Mouse (Mus musculus): ENCODE data around the gene Cdc42bpg. TPM values are rescaled to one million over a fixed set of nuclear protein-coding genes. Genes with fewer than 3 reads are reported as not detected.
"Not testable (repeated sequence)": the region's sequence is repeated elsewhere in the genome, so short reads cannot be mapped to it uniquely, and the experiment has no call there.

Gene Cdc42bpg
- total RNA-seq, 2 experiments from 2014 or later: 6.0 to 6.4 TPM

GRCm38 (mm10) chr19:6279481-6280144 is 26.6 kb upstream of the Cdc42bpg start:
- Histone ChIP-seq H3K27ac (peak overlapping the region; percentile 97), H3K4me3 (peak overlapping the region; percentile 98)
- DNase-seq: no peak
- no peak for TF ChIP-seq CTCF (IDR thresholded peaks at IDR 0.05)
- intact Hi-C loops (cut with DNase I): no loop called here

DNA sequence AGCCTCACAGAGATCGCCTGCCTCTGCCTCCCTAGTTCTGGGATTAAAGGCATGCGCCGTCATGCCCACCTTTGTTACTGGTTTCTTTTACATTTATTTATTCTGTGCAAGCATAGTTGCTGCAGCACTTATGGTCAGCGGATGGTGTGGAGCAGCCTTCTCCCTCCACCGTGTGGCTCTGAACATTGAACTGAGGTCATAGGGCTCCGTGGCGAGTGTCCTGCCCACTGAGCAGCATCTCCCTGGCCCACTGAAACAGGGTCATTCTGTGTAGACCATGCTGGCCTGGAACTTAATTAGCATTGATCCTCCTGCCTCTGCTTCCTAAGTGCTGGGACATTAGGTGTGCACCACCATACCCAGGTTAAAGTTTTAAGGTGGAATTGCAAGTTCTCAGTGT is 25.7 kb upstream of the Cdc42bpg start:
- H3K27ac ChIP-seq: peak overlapping the region; percentile 97
- TF ChIP-seq CTCF (IDR thresholded peaks at IDR 0.05): no peak
- peak overlapping the region; percentile 98 for H3K4me3 ChIP-seq
- intact Hi-C loops (cut with DNase I): no loop called here
- no peak for DNase-seq

DNA sequence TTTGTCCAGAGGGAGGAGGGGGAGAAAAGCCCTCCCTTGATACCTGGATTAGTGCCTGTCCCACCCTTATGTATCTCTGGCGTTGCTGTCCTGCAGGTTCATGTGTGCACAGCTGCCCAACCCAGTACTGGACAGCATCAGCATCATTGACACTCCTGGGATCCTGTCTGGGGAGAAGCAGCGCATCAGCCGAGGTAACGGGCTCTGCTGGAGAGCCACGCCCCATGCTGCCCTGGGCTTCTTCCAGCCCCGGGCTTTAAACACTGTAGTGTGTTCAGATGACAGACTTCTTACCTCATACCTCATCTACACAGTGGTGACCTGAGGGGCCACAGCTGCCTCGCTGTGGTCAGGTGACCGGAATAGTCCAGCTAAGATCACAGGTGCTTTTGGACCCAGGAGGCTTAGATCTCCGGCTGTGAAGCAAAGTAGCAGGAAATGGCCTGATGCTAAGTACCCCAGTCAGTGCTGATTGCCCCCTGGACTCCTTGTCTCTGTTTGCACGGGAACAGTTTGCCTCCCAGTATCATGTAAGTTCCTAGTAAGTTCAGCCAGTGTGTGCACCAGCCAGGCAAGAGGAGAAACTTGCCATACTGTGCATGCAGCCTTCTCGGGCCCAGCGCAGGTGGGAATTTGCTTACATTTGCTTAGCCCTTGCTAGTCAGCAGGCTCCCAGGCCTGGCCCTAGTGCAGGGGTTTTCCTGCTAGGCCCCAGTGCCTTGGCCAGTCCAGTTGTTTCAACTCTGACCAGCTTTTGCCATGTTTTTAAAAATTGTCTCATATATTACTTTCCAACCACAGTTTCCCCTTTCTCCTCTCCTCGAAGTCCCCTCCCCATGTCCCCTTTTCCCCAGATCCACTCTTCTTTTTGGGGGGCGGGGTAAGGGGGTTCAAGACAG is 24.9 kb upstream of the Cdc42bpg start:
- DNase-seq: no peak
- TF ChIP-seq CTCF (IDR thresholded peaks at IDR 0.05): no peak
- intact Hi-C loops (cut with DNase I): no loop called here
- peak overlapping the region; percentile 97 for H3K27ac ChIP-seq
- H3K4me3 ChIP-seq: peak overlapping the region; percentile 98

GRCm38 (mm10) chr19:6283001-6283400 is 23.3 kb upstream of the Cdc42bpg start:
- Histone ChIP-seq H3K27ac (peak overlapping the region; percentile 88), H3K4me3 (no peak overlapping the region; the same call in none of the 2 replicates)
- intact Hi-C loops (cut with DNase I): no loop called here
- no peak for TF ChIP-seq CTCF (IDR thresholded peaks at IDR 0.05)
- DNase-seq: no peak

GRCm38 (mm10) chr19:6284502-6284901 is 21.8 kb upstream of the Cdc42bpg start:
- no peak for DNase-seq
- Histone ChIP-seq H3K4me3 (peak overlapping the region; percentile 55), H3K27ac (peak overlapping the region; percentile 88)
- no peak for TF ChIP-seq CTCF (IDR thresholded peaks at IDR 0.05)
- intact Hi-C loops (cut with DNase I): no loop called here

GRCm38 (mm10) chr19:6285226-6285625 is 21.0 kb upstream of the Cdc42bpg start:
- DNase-seq: no peak
- TF ChIP-seq CTCF (IDR thresholded peaks at IDR 0.05): no peak
- H3K27ac ChIP-seq: peak overlapping the region; percentile 88
- intact Hi-C loops (cut with DNase I): no loop called here
- H3K4me3 ChIP-seq: peak overlapping the region; percentile 55

GRCm38 (mm10) chr19:6285632-6286433 is 20.4 kb upstream of the Cdc42bpg start:
- DNase-seq: no peak
- intact Hi-C loops (cut with DNase I): no loop called here
- no peak for TF ChIP-seq CTCF (IDR thresholded peaks at IDR 0.05)
- H3K27ac ChIP-seq: peak overlapping the region; percentile 88
- peak overlapping the region; percentile 55 for H3K4me3 ChIP-seq

- TF ChIP-seq CTCF (IDR thresholded peaks at IDR 0.05): no peak
- intact Hi-C loops (cut with DNase I): no loop called here
- DNase-seq: peak; percentile 68
- Histone ChIP-seq H3K27ac (peak overlapping the region; percentile 88), H3K4me3 (peak overlapping the region; percentile 55)
Measured at GRCm38 (mm10) chr19:6286434-6287401, 19.5 kb upstream of the Cdc42bpg start.

GRCm38 (mm10) chr19:6288236-6288894 is 17.9 kb upstream of the Cdc42bpg start:
- intact Hi-C loops (cut with DNase I): no loop called here
- H3K27ac ChIP-seq: peak overlapping the region; percentile 88
- peak; percentile 51 for DNase-seq
- TF ChIP-seq CTCF (IDR thresholded peaks at IDR 0.05): no peak
- H3K4me3 ChIP-seq: peak overlapping the region; percentile 55

GRCm38 (mm10) chr19:6289696-6290238 is 16.5 kb upstream of the Cdc42bpg start:
- DNase-seq: no peak
- peak overlapping the region; percentile 88 for H3K27ac ChIP-seq
- TF ChIP-seq CTCF (IDR thresholded peaks at IDR 0.05): no peak
- H3K4me3 ChIP-seq: peak overlapping the region; percentile 36; the same call in 1 of the 2 replicates
- intact Hi-C loops (cut with DNase I): no loop called here

- peak overlapping the region; percentile 50 for H3K4me3 ChIP-seq
- DNase-seq; intact Hi-C loops (cut with DNase I): not testable (repeated sequence)
- peak overlapping the region; percentile 88 for H3K27ac ChIP-seq
Measured at GRCm38 (mm10) chr19:6290720-6291116, 15.5 kb upstream of the Cdc42bpg start.
